Mouse (Mus musculus) embryonic facial prominence, embryonic 10.5 days (tissue): ENCODE measurements around the gene Hist1h2ae. TPM values are rescaled to one million over a fixed set of nuclear protein-coding genes. Genes with fewer than 3 reads are reported as not detected.
A peak's percentile ranks its signal among the peaks of the same experiment; 100 is the strongest.
"Not testable (repeated sequence)": the region's sequence is repeated elsewhere in the genome, so short reads cannot be mapped to it uniquely, and the experiment has no call there.

Source experiments
- DNase-seq: peaks from one replicate; pipeline ENCODE4 v3.0.0-alpha.2; 2017; ENCODE audit warnings: low spot score
- H3K27ac ChIP-seq: fragments of 300-500 bp; sonication (generic); replicated peaks from 2 replicates; pipeline ENCODE4 v1.5.1; 2016; ENCODE audit warnings: mild to moderate bottlenecking
- H3K27me3 ChIP-seq: fragments of 300-500 bp; sonication (generic); replicated peaks from 2 replicates; pipeline ENCODE4 v1.6.1; 2016; ENCODE audit warnings: low read depth, mild to moderate bottlenecking; ENCODE audit not compliant: poor library complexity, severe bottlenecking
- H3K36me3 ChIP-seq: fragments of 300-500 bp; sonication (generic); replicated peaks from 2 replicates; pipeline ENCODE4 v1.6.1; 2016; ENCODE audit warnings: mild to moderate bottlenecking, moderate library complexity
- H3K4me1 ChIP-seq: fragments of 300-500 bp; sonication (generic); 2 replicates; pipeline ENCODE4 v1.6.1; 2016
- H3K4me3 ChIP-seq: fragments of 300-500 bp; sonication (generic); 2 replicates; pipeline ENCODE4 v1.5.1; 2016; ENCODE audit warnings: mild to moderate bottlenecking, moderate library complexity
- H3K9me3 ChIP-seq: fragments of 300-500 bp; sonication (generic); 2 replicates; pipeline ENCODE4 v1.6.1; 2016; ENCODE audit warnings: mild to moderate bottlenecking
- WGBS: fragments of 180-500 bp; shearing (Covaris S2); methylation state at CpG from one replicate; pipeline ENCODE4 v1.1.7; 2016; 5-methylcytosine and 5-hydroxymethylcytosine counted together
- polyA plus RNA-seq: library from polyadenylated mRNA; unstranded; fragments of >200 nt; fragmentation: Nextera tagmentation; extraction: Ambion mirVana; gene quantifications from 2 replicates; pipeline ENCODE4 v1.2.1, GENCODE M21; 2016

Hist1h2ae gene
- polyA plus RNA-seq, 1 experiment from 2014 or later: 97.7 TPM

DNA sequence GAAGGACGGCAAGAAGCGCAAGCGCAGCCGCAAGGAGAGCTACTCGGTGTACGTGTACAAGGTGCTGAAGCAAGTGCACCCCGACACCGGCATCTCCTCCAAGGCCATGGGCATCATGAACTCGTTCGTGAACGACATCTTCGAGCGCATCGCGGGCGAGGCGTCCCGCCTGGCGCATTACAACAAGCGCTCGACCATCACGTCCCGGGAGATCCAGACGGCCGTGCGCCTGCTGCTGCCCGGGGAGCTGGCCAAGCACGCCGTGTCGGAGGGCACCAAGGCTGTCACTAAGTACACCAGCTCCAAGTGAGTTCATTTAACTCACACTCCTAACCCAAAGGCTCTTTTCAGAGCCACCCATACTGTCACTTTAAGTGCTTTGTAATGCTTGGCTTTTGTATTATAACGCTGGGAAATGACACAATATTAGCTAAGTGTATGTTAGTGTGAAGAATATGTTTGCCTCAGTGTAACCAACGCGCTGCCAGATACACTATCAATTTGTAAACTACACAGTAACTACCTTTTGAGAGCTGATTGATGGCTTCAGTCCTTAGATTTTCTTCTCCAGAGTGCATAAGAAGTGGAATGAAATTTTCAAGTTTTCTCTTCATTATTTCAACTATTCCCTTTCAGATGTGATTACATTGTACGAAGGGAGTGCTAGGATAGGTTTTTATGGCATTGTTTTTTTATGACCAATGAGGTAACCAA lies 641 bp upstream of the Hist1h2ae start:
- H3K27me3 ChIP-seq, H3K9me3 ChIP-seq, H3K36me3 ChIP-seq: not testable (repeated sequence)
- Histone ChIP-seq H3K4me1 (peaks cover 18% of the 10 kb centered on the region), H3K27ac (peak overlapping the region; percentile 92), H3K4me3 (peak overlapping the region; percentile 61)
- under 1% methylated on average over 20 of the region's 34 CpGs for WGBS
- peak; percentile 26 for DNase-seq

DNA sequence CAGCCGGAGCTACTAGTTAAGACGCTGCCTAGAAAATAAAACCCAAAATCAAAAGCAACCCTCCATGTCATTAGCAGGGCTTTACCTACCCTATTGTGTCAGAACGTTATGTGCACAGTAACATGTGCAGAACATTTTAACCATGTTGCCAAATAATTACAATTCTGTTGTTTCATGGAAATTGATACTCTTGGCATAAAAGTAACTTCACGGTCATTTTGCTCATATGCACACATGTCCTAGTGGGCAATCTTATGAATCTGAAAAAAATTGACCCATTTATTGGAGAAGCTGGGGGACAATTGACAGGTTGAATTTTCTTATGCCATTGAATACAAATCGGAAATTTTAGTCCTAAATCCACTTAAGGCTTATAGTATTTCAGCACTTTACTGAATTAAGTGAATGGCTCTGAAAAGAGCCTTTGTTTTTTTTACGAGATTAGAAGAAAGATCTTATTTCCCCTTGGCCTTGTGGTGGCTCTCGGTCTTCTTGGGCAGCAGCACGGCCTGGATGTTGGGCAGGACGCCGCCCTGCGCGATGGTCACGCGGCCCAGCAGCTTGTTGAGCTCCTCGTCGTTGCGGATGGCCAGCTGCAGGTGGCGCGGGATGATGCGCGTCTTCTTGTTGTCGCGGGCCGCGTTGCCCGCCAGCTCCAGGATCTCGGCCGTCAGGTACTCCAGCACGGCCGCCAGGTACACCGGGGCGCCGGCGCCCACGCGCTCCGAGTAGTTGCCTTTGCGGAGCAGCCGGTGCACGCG lies 579 bp downstream of the Hist1h2ae start:
- H3K9me3 ChIP-seq, H3K36me3 ChIP-seq, H3K27me3 ChIP-seq: not testable (repeated sequence)
- peaks cover 13% of the 10 kb centered on the region for H3K4me1 ChIP-seq
- WGBS: 1% methylated on average over 29 of the region's 41 CpGs
- peak; percentile 26 for DNase-seq
- H3K4me3 ChIP-seq: peak overlapping the region; percentile 61
- peak overlapping the region; percentile 98 for H3K27ac ChIP-seq

DNA sequence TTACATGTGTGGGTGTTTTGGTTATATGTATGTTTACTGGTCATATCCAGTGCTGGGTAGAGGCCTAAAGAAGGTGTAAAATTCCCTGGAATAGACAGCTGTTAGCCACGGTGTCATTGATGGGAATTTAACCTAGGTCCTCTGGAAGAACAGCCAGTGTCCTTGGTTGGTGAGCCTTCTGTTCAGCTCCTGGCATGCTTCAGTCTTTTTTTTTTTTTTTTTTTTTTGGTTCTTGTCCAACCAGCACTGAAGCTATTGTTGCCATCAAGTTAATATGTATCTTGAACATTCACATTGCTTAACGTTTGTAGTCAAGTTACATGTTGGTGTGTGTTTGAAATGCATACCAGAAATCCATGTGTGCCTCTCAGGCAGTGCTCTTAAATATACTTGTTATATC lies 6.5 kb downstream of the Hist1h2ae start:
- H3K4me1 ChIP-seq: 0 out of 2 replicates have a peak, but pooled peaks cover 3% of the 10 kb centered on the region
- no peaks in the 10 kb centered on the region for H3K27me3 ChIP-seq
- H3K4me3 ChIP-seq: no peak overlapping the region
- H3K9me3 ChIP-seq: no peaks in the 10 kb centered on the region
- H3K27ac ChIP-seq: peak overlapping the region; percentile 98
- no peaks in the 10 kb centered on the region for H3K36me3 ChIP-seq
- no peak for DNase-seq
- 88% methylated on average over 2 of the region's 2 CpGs for WGBS

DNA sequence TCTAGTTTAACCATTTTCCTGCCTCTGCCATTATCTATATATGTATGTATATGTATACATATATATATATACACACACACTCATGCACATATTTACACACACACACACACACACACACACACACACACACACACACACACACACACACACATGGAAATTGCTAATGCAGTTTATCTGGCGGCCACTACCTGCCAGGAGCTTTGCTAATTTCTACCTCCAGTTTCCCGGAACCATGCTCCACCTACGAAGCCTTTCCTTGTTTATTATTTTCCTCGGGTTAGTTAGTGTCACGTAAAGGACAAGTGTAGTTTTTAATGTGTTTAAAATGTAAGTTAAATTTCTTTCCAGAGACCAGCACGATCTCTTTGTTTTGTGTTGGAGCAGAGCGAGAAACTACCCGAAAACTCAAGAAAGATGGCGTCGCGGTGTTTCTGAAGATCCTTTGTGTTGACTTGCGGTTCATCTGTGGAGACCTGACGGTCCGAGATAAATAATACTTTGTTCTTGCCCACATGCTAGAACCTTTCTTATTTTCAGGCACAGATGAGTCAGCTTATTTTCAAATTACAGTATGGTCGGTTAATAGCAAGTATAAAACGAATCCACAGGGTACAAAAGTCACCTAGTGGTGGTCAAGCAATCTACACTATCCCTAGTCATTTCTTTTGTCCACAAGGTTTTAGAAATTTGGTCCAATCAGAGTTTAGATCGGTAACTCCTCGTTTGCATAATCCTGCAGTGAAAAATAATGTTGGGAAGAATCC lies 8.1 kb downstream of the Hist1h2ae start:
- WGBS: 4% methylated on average over 18 of the region's 18 CpGs
- no peaks in the 10 kb centered on the region for H3K36me3 ChIP-seq
- H3K9me3 ChIP-seq: no peaks in the 10 kb centered on the region

DNA sequence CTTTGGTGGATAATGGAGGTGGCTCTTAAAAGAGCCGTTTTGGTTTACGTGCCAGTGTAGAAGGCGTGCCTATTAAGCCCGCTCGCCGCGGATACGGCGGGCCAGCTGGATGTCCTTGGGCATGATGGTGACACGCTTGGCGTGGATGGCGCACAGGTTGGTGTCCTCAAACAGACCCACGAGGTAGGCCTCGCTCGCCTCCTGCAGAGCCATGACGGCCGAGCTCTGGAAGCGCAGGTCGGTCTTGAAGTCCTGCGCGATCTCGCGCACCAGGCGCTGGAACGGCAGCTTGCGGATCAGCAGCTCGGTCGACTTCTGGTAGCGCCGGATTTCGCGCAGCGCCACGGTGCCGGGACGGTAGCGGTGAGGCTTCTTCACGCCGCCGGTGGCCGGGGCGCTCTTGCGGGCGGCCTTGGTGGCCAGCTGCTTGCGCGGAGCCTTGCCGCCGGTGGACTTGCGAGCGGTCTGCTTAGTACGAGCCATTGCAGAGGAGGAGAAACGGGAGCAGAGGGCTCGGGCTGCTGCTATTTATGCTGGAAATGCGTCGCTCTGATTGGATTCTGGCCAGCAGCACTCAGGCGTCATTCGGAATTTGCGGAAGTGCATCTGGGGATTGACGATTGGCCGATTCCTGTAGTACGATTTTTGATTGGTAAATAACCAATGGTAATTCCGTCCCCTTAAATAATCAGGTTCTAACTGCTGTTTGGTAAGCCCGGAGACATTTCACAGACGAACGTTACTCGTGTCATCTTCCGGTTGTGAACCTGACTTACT lies 8.9 kb downstream of the Hist1h2ae start, which contains the start of gene Hist1h3e:
Hist1h3e (minus strand) TSS at position 487 of the 777 bp plus-strand sequence.
- not testable (repeated sequence) for H3K9me3 ChIP-seq, H3K4me1 ChIP-seq, H3K36me3 ChIP-seq, H3K27me3 ChIP-seq
- WGBS: under 1% methylated on average over 67 of the region's 67 CpGs
- peak; percentile 94 for DNase-seq
- Histone ChIP-seq H3K27ac (peak within 1 kb of the TSS; percentile 98), H3K4me3 (peak within 1 kb of the TSS; percentile 55)

More for the DNA sequence above, 8.1 kb downstream of the Hist1h2ae start:
- DNase-seq: peak; percentile 42
- H3K4me1 ChIP-seq: 0 out of 2 replicates have a peak, but pooled peaks cover 3% of the 10 kb centered on the region
- H3K4me3 ChIP-seq: peak overlapping the region; percentile 55
- H3K27ac ChIP-seq: peak overlapping the region; percentile 98
- no peaks in the 10 kb centered on the region for H3K27me3 ChIP-seq

DNA sequence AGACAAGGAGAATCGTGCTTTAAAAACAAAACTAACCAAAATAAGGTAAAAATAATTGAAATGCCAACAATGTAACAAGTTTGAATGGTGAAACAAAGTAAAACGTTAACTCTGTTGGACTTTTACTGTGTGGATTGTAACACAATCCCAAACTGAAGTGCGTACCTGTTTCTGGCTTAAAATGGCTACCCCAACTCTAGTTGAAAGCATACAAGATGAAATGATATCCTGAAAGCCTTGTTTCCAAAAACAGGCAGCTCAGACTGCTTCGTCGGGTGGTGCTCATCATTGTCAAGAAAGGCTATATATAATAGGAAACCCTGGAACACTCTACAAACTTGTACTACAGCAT lies 9.5 kb downstream of the Hist1h2ae start:
- 0% methylated on average over 2 of the region's 5 CpGs for WGBS
- Histone ChIP-seq H3K4me3 (peak overlapping the region; percentile 55), H3K27ac (peak overlapping the region; percentile 98)
- H3K9me3 ChIP-seq, H3K4me1 ChIP-seq, DNase-seq, H3K27me3 ChIP-seq, H3K36me3 ChIP-seq: not testable (repeated sequence)

DNA sequence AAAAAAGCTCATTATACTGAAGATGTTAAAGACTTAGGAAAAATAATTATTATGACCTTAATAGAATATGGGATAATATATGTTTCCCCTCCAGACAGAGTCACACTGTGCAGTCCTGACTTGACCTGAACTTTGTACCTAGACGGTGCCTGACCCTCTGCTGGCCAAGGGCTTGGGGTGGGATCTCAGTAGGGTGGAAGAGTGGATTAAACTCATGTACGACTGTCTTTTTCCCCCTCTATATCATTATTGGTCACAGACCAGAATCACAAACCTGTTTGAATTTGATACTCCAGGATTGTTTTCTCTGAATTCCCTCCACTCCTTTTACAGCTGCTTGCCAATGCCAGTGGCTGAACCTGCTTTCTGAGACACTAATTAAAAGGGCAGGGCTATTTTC lies 10.3 kb downstream of the Hist1h2ae start:
- DNase-seq: not testable (repeated sequence)

DNA sequence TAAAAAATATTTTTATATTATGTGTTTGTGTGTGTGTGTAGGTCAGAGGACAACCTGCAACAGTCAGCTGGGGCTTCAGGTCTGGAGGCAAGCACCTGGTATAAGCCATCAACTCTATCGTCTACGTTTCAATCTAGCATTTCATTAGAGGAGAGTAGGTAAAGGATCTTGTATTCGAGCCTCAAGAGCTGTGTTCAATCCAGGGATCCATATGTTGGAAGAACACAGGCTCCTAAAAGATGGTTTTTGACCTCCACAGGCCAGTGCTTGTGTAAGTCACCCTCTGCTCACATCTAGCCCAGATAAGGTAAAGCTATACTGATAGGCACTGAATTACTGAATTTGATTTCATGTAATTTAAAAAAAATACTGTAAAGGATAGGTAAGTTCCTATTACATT lies 14.1 kb downstream of the Hist1h2ae start:
- H3K4me1 ChIP-seq: peaks cover 22% of the 10 kb centered on the region
- H3K36me3 ChIP-seq: no peaks in the 10 kb centered on the region
- WGBS: 65% methylated on average over 3 of the region's 3 CpGs
- no peaks in the 10 kb centered on the region for H3K27me3 ChIP-seq
- no peak for DNase-seq
- no peaks in the 10 kb centered on the region for H3K9me3 ChIP-seq
- H3K27ac ChIP-seq: peak overlapping the region; percentile 96
- peak overlapping the region; percentile 69 for H3K4me3 ChIP-seq

More for the DNA sequence above, 10.3 kb downstream of the Hist1h2ae start:
- H3K27me3 ChIP-seq, H3K9me3 ChIP-seq, H3K36me3 ChIP-seq, H3K4me1 ChIP-seq: not testable (repeated sequence)
- Histone ChIP-seq H3K4me3 (peak overlapping the region; percentile 33; the same call in 1 of the 2 replicates), H3K27ac (peak overlapping the region; percentile 71)
- 21% methylated on average over 2 of the region's 2 CpGs for WGBS

DNA sequence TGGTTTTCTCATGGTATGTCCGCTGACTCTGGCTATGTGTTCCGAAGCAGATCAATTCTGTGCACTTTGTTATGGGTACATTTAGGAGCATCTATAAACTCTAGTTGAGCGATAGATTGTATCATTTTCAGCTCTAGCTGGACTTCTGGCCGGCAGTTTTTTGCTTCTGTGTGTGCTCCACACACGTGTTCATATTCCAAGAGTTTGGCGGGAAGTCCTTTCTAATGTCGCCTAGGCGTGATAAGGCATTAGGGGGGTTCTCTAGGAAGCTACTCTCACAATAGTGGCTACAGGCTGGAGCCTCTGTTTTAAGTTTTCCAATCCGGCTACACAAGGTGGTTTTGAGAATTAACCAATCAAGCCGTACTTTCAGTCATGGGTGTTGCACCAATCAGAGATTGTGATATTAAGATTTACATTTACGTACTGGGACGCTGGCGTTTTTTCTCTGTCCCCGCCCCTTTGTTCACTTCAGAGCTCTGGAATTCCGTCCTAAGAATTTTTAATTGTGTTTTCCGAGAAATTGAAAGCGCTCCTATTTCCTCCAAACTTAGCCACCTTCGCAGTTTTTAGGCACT lies 15.1 kb downstream of the Hist1h2ae start:
- DNase-seq: peak; percentile 79
- H3K4me3 ChIP-seq: peak overlapping the region; percentile 69
- WGBS: under 1% methylated on average over 18 of the region's 18 CpGs
- H3K27ac ChIP-seq: peak overlapping the region; percentile 96
- no peaks in the 10 kb centered on the region for H3K9me3 ChIP-seq
- no peaks in the 10 kb centered on the region for H3K36me3 ChIP-seq
- H3K4me1 ChIP-seq: peaks cover 25% of the 10 kb centered on the region
- no peaks in the 10 kb centered on the region for H3K27me3 ChIP-seq

DNA sequence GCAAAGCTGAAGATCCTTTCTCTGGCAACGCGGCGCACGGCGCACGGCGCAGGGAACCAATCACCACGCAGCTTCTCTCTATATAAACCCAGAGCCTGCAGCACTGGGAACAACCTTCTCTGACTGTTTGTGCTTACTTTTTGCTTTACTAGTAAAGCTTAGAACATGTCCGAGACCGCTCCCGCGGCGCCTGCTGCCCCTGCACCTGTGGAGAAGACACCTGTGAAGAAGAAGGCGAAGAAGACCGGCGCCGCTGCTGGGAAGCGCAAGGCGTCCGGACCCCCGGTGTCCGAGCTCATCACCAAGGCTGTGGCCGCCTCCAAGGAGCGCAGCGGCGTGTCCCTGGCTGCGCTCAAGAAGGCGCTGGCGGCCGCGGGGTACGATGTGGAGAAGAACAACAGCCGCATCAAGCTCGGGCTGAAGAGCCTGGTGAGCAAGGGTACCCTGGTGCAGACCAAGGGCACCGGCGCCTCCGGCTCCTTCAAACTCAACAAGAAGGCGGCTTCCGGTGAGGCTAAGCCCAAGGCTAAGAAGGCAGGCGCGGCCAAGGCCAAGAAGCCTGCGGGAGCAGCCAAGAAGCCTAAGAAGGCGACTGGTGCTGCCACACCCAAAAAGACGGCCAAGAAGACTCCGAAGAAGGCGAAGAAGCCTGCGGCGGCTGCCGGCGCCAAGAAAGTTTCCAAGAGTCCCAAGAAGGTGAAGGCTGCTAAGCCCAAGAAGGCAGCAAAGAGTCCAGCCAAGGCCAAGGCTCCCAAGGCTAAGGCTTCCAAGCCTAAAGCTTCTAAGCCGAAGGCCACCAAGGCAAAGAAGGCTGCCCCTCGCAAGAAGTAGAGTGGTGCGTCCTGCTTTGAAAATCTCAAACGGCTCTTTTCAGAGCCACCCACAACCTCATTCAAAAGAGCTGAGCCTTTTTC lies 15.8 kb downstream of the Hist1h2ae start:
- WGBS: under 1% methylated on average over 54 of the region's 54 CpGs
- Histone ChIP-seq H3K4me3 (peak overlapping the region; percentile 69), H3K9me3 (no peaks in the 10 kb centered on the region), H3K27me3 (no peaks in the 10 kb centered on the region), H3K4me1 (peaks cover 28% of the 10 kb centered on the region), H3K36me3 (no peaks in the 10 kb centered on the region), H3K27ac (peak overlapping the region; percentile 96)
- DNase-seq: peak; percentile 89

DNA sequence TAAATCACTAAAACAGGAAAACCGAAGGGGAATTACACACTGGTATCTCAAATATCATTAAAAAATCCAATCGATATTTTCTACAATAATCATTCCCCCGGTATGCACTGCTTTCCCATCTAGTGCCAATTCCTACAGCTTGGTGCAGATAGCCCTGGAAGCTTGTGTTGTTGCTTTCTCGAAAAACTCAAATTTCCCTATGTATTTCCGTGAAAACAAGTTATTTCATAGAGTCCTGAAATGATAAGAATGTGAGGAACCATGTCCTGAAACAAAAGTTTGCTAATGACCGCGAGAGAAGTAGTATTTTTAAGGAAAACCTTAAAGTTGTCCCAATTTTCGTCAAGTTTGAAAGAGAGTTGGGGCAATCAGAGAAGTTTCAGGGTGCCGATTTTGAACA lies 16.6 kb downstream of the Hist1h2ae start:
- Histone ChIP-seq H3K9me3 (no peaks in the 10 kb centered on the region), H3K27ac (peak overlapping the region; percentile 96), H3K4me1 (peaks cover 28% of the 10 kb centered on the region), H3K27me3 (no peaks in the 10 kb centered on the region), H3K4me3 (peak overlapping the region; percentile 69), H3K36me3 (no peaks in the 10 kb centered on the region)
- DNase-seq: no peak
- 25% methylated on average over 9 of the region's 9 CpGs for WGBS
